Mouse (Mus musculus): ENCODE measurements around the gene Tor4a.

DNA sequence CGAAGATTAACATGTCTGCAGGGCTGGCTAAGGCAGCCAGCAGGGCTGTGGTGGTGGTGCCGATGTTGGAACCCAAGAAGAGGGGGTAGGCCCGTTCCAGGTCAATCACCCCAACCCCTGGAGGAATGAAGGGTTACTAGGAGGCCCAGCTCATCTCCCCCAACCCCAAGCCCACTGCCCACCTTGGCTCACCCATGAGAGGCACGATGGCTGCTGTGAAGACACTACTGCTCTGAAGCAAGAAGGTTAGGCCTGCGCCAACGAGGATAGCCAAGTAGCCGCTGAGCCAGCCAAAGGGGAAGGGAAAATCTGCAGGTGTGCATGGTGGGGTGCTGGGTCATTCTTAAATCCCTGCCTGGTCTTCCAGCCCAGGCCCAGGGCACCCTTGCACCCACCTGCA, 33.9 kb upstream of the Tor4a start:
- TF ChIP-seq POLR2A (IDR thresholded peaks at IDR 0.05; ENCODE audit: borderline replicate concordance, extremely low read depth, insufficient read depth, insufficient read length, poor library complexity, severe bottlenecking) (no peak), CTCF (IDR thresholded peaks at IDR 0.05; ENCODE audit: borderline replicate concordance, extremely low read depth, insufficient read depth, insufficient read length) (no peak)
